Mouse (Mus musculus) hindbrain, embryonic 12.5 days (tissue): ENCODE data around the gene Alg5. TPM values are rescaled to one million over a fixed set of nuclear protein-coding genes. Genes with fewer than 3 reads are reported as not detected.
A peak's percentile ranks its signal among the peaks of the same experiment; 100 is the strongest.
"Not testable (repeated sequence)": the region's sequence is repeated elsewhere in the genome, so short reads cannot be mapped to it uniquely, and the experiment has no call there.

ENCODE experiments used
- ATAC-seq: fragments of 200-750 bp; cut with Nextera tagmentation; 2 replicates; pipeline ENCODE4 v1.8.0; 2017; ENCODE audit warnings: moderate TSS enrichment; ENCODE audit not compliant: low FRiP score
- H3K27ac ChIP-seq: fragments of 300-500 bp; sonication (generic); 2 replicates; pipeline ENCODE4 v1.5.1; 2016; ENCODE audit warnings: mild to moderate bottlenecking
- H3K27me3 ChIP-seq: fragments of 300-500 bp; sonication (generic); 2 replicates; pipeline ENCODE4 v1.6.1; 2016; ENCODE audit warnings: mild to moderate bottlenecking
- H3K36me3 ChIP-seq: fragments of 300-500 bp; sonication (generic); 2 replicates; pipeline ENCODE4 v1.6.1; 2016; ENCODE audit warnings: mild to moderate bottlenecking
- H3K4me1 ChIP-seq: fragments of 300-500 bp; sonication (generic); 2 replicates; pipeline ENCODE4 v1.6.1; 2016
- H3K4me2 ChIP-seq: fragments of 300-500 bp; sonication (generic); replicated peaks from 2 replicates; pipeline ENCODE4 v1.6.1; 2016; ENCODE audit warnings: mild to moderate bottlenecking
- H3K4me3 ChIP-seq: fragments of 300-500 bp; sonication (generic); 2 replicates; pipeline ENCODE4 v1.5.1; 2016; ENCODE audit warnings: mild to moderate bottlenecking
- H3K9ac ChIP-seq: fragments of 300-500 bp; sonication (generic); 2 replicates; pipeline ENCODE4 v1.6.1; 2016; ENCODE audit warnings: mild to moderate bottlenecking, moderate library complexity
- H3K9me3 ChIP-seq: fragments of 300-500 bp; sonication (generic); replicated peaks from 2 replicates; pipeline ENCODE4 v1.6.1; 2016; ENCODE audit warnings: mild to moderate bottlenecking
- WGBS: fragments of 180-500 bp; shearing (Covaris S2); methylation state at CpG from one replicate; pipeline ENCODE4 v1.1.7; 2016; 5-methylcytosine and 5-hydroxymethylcytosine counted together
- polyA plus RNA-seq: library from polyadenylated mRNA; unstranded; fragments of >200 nt; fragmentation: Nextera tagmentation; extraction: Ambion mirVana; gene quantifications from 2 replicates; pipeline ENCODE4 v1.2.1, GENCODE M21; 2016

The Alg5 gene
- polyA plus RNA-seq, 1 experiment from 2014 or later: 46.6 TPM

- Histone ChIP-seq H3K36me3 (peaks cover 19% of the 10 kb centered on the region), H3K4me3 (peak within 1 kb of the TSS; percentile 66)
Measured at GRCm38 (mm10) chr3:54755145-54756041, 20.1 kb downstream of the Alg5 start, which contains the start of gene Smad9. TSS of gene Smad9 (plus strand) at chr3:54755582.

GRCm38 (mm10) chr3:54756058-54756457, 20.7 kb downstream of the Alg5 start:
- Histone ChIP-seq H3K4me2 (peak overlapping the region; percentile 100), H3K4me3 (peak overlapping the region; percentile 66), H3K4me1 (peaks cover 24% of the 10 kb centered on the region), H3K9me3 (no peaks in the 10 kb centered on the region), H3K27me3 (peaks cover 15% of the 10 kb centered on the region), H3K36me3 (peaks cover 12% of the 10 kb centered on the region), H3K9ac (no peak overlapping the region; the same call in 1 of the 2 replicates), H3K27ac (peak overlapping the region; percentile 48; the same call in 1 of the 2 replicates)
- under 1% methylated on average over 11 of the region's 11 CpGs for WGBS
- ATAC-seq: no peak

More at GRCm38 (mm10) chr3:54755145-54756041, 20.1 kb downstream of the Alg5 start, which contains the start of gene Smad9:
- H3K4me2 ChIP-seq: peak within 1 kb of the TSS; percentile 100
- under 1% methylated on average over 44 of the region's 66 CpGs for WGBS
- H3K4me1 ChIP-seq: peaks cover 21% of the 10 kb centered on the region
- peak within 1 kb of the TSS; percentile 74 for H3K9ac ChIP-seq
- no peaks in the 10 kb centered on the region for H3K9me3 ChIP-seq
- peak; percentile 86 for ATAC-seq
- peaks cover 15% of the 10 kb centered on the region for H3K27me3 ChIP-seq
- peak within 1 kb of the TSS; percentile 48; the same call in 1 of the 2 replicates for H3K27ac ChIP-seq

- no peaks in the 10 kb centered on the region for H3K9me3 ChIP-seq
- WGBS: 84% methylated on average over 8 of the region's 8 CpGs
- peaks cover 15% of the 10 kb centered on the region for H3K27me3 ChIP-seq
Measured at GRCm38 (mm10) chr3:54757446-54757845, 22.1 kb downstream of the Alg5 start.

GRCm38 (mm10) chr3:54759211-54759610, 23.9 kb downstream of the Alg5 start:
- H3K36me3 ChIP-seq: no peaks in the 10 kb centered on the region
- no peak overlapping the region for H3K9ac ChIP-seq
- H3K27me3 ChIP-seq: peaks cover 14% of the 10 kb centered on the region
- 78% methylated on average over 9 of the region's 9 CpGs for WGBS
- peaks cover 25% of the 10 kb centered on the region for H3K4me1 ChIP-seq
- no peak overlapping the region for H3K27ac ChIP-seq
- H3K4me2 ChIP-seq: no peak overlapping the region
- ATAC-seq: no peak
- no peaks in the 10 kb centered on the region for H3K9me3 ChIP-seq
- H3K4me3 ChIP-seq: no peak overlapping the region

More at GRCm38 (mm10) chr3:54757446-54757845, 22.1 kb downstream of the Alg5 start:
- no peak overlapping the region for H3K4me3 ChIP-seq
- H3K36me3 ChIP-seq: peaks cover under 1% of the 10 kb centered on the region; the same call in 1 of the 2 replicates
- H3K4me1 ChIP-seq: peaks cover 25% of the 10 kb centered on the region
- no peak overlapping the region for H3K27ac ChIP-seq
- no peak overlapping the region for H3K4me2 ChIP-seq
- no peak for ATAC-seq
- H3K9ac ChIP-seq: no peak overlapping the region

GRCm38 (mm10) chr3:54760321-54761115, 25.2 kb downstream of the Alg5 start:
- H3K27ac ChIP-seq: no peak overlapping the region
- H3K9me3 ChIP-seq: no peaks in the 10 kb centered on the region
- WGBS: 40% methylated on average over 15 of the region's 15 CpGs
- H3K9ac ChIP-seq: no peak overlapping the region
- H3K4me3 ChIP-seq: no peak overlapping the region
- no peak overlapping the region for H3K4me2 ChIP-seq
- H3K27me3 ChIP-seq: peaks cover 3% of the 10 kb centered on the region; the same call in 1 of the 2 replicates
- ATAC-seq: no peak
- peaks cover 18% of the 10 kb centered on the region for H3K4me1 ChIP-seq
- H3K36me3 ChIP-seq: no peaks in the 10 kb centered on the region

GRCm38 (mm10) chr3:54761258-54761657, 25.9 kb downstream of the Alg5 start:
- Histone ChIP-seq H3K4me1 (peaks cover 10% of the 10 kb centered on the region), H3K27ac (no peak overlapping the region), H3K4me3 (no peak overlapping the region), H3K4me2 (no peak overlapping the region), H3K27me3 (no peaks in the 10 kb centered on the region), H3K9me3 (no peaks in the 10 kb centered on the region), H3K36me3 (no peaks in the 10 kb centered on the region), H3K9ac (no peak overlapping the region)
- ATAC-seq: no peak
- WGBS: 79% methylated on average over 1 of the region's 1 CpGs

GRCm38 (mm10) chr3:54764418-54764817, 29.1 kb downstream of the Alg5 start:
- H3K4me1 ChIP-seq: peaks cover 5% of the 10 kb centered on the region; the same call in 1 of the 2 replicates
- H3K27ac ChIP-seq: no peak overlapping the region
- H3K4me3 ChIP-seq: peak overlapping the region; percentile 19; the same call in 1 of the 2 replicates
- no peak overlapping the region for H3K9ac ChIP-seq
- 60% methylated on average over 18 of the region's 18 CpGs for WGBS
- H3K36me3 ChIP-seq: no peaks in the 10 kb centered on the region
- no peaks in the 10 kb centered on the region for H3K27me3 ChIP-seq
- peak overlapping the region; percentile 35 for H3K4me2 ChIP-seq
- no peaks in the 10 kb centered on the region for H3K9me3 ChIP-seq
- no peak for ATAC-seq

- not testable (repeated sequence) for H3K9ac ChIP-seq, ATAC-seq, H3K27me3 ChIP-seq, H3K27ac ChIP-seq, H3K4me1 ChIP-seq, H3K9me3 ChIP-seq, H3K4me2 ChIP-seq, H3K36me3 ChIP-seq, H3K4me3 ChIP-seq
- 89% methylated on average over 6 of the region's 6 CpGs for WGBS
Measured at GRCm38 (mm10) chr3:54765521-54765920, 30.2 kb downstream of the Alg5 start.

GRCm38 (mm10) chr3:54766034-54766433, 30.7 kb downstream of the Alg5 start:
- 75% methylated on average over 14 of the region's 14 CpGs for WGBS
- H3K27ac ChIP-seq: no peak overlapping the region

GRCm38 (mm10) chr3:54766811-54767210, 31.5 kb downstream of the Alg5 start:
- Histone ChIP-seq H3K9ac (no peak overlapping the region), H3K36me3 (no peaks in the 10 kb centered on the region), H3K4me3 (no peak overlapping the region), H3K4me1 (no peaks in the 10 kb centered on the region), H3K27ac (no peak overlapping the region), H3K4me2 (no peak overlapping the region), H3K27me3 (no peaks in the 10 kb centered on the region), H3K9me3 (no peaks in the 10 kb centered on the region)
- ATAC-seq: no peak
- WGBS: 92% methylated on average over 5 of the region's 5 CpGs

More at GRCm38 (mm10) chr3:54766034-54766433, 30.7 kb downstream of the Alg5 start:
- Histone ChIP-seq H3K9ac (no peak overlapping the region), H3K4me3 (no peak overlapping the region), H3K4me2 (no peak overlapping the region), H3K27me3 (no peaks in the 10 kb centered on the region), H3K9me3 (no peaks in the 10 kb centered on the region), H3K36me3 (no peaks in the 10 kb centered on the region), H3K4me1 (peaks cover 1% of the 10 kb centered on the region; the same call in 1 of the 2 replicates)
- ATAC-seq: no peak

GRCm38 (mm10) chr3:54768592-54768991, 33.3 kb downstream of the Alg5 start:
- no peak overlapping the region for H3K27ac ChIP-seq
- H3K4me1 ChIP-seq: no peaks in the 10 kb centered on the region
- no peak overlapping the region for H3K4me2 ChIP-seq
- no peak overlapping the region for H3K9ac ChIP-seq
- WGBS: 90% methylated on average over 8 of the region's 8 CpGs
- H3K27me3 ChIP-seq: no peaks in the 10 kb centered on the region
- no peaks in the 10 kb centered on the region for H3K36me3 ChIP-seq
- peaks cover 2% of the 10 kb centered on the region; the same call in 1 of the 2 replicates for H3K9me3 ChIP-seq
- ATAC-seq: no peak
- H3K4me3 ChIP-seq: no peak overlapping the region
